Mouse (Mus musculus) CD4-positive, CD25-positive, alpha-beta regulatory T cell, adult 4 months (primary cell): ENCODE measurements around the gene Carmil1. TPM values are rescaled to one million over a fixed set of nuclear protein-coding genes. Genes with fewer than 3 reads are reported as not detected.

Source experiments
- ATAC-seq: one replicate; pipeline ENCODE4 v1.8.0; 2017
- polyA plus RNA-seq, 2 experiments: library from polyadenylated mRNA; unstranded; fragments of 100-300 nt; shearing (Covaris generic); gene quantifications; one replicate each; pipeline ENCODE4 v1.2.1; 2017

Gene Carmil1
- polyA plus RNA-seq, 2 experiments from 2014 or later = 0.55 to 1.3 TPM

DNA sequence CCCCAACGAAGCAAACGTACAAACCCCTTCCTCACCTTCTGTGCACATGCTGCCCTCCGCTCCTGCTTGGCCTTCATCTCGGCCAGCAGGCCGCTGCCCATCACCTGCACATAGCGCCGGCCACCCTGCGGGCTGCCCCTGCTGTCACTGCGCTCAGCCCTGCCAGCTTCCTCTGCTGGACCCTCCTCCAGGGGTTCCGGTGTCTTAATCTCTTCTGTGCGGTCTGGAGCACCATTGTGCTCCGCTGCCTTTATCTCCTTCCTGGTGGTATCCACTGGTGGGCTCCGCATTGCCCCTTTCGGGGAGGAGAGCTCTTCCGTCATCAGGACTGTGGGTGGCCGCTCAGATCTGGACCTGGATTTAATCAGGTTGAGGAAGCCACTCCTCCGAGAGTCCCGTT lies 244.4 kb downstream of the Carmil1 start:
- no peak for ATAC-seq

DNA sequence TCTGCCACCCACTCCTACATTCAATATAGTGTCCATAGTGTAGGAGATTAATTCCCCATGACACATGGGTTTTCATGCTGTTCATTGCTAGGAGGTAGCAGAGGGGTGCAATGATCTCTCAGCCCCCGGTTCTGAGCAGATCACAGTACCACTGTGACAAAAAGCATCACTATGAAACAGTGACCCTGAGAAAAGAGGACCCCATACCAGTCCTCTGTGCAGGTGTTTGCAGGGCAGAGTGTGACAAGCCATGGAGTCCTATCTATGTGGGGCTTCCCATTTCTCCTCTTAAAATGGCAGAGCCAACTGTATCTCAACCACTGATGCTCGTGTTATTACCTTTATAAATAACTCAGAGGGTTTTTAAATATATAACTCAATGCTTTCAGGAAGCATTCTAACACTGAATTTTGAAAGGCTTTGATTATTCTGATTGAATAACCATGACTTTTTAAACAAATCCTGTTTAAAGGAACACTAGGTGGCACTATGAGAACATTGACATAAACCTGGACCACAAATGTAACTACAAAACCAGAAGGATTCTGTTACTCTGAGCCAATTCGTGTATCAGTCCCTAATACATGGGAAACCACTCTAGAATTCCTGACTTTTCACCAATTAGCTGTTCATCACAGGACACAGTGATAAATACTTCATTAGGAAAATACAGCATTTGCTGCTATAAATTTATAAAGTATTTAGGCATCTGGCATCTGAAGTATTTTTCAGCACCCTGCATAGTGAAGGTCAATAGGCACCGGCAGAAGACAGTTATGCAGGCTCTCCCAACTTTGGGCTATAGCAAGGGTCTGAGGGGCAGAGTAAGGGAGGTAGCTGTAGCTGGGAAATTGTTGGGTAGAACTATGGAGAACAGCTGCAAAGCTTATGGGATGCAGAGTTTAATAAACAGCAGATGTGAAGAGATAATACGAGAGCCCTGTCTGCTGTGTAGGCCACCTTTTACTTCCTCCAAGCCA lies 253.1 kb downstream of the Carmil1 start:
- no peak for ATAC-seq

DNA sequence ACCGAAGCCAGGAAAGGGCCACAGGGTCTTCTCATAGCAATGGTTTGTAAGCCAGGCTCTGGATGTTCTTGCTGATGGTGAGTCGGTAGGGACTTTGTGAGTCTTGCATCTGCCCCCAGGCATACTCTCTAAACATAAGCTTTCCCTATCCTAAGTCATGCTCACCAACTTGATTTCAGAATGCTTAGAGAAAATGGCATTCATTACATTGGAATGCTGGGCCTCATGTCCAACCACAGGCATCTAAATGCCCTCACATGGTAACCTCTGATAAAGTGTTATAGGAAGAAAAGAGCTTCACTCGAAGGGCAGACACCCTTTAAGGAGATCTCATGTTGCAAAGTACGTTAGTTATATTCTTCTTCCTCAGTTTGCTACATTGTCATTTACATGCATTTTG lies 262.1 kb downstream of the Carmil1 start:
- ATAC-seq = no peak

DNA sequence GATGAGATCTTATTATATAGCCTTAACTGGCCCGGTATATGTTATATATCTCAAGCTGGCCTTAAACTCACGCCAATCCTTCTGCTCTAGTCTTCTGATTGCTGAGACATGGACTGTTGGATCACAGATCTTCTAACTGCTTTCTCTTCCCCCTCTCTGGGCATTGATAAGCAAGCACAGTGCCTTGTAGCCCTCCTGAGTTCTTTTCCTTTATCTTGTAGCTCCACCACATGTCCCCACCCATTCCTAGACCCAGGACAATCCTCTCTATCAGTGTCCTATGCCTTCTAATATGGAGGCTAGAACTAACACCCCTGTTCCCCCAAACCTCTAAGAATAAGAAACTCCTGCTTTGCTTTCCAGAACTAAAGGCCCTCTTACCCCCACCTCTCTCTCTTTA lies 275.1 kb downstream of the Carmil1 start:
- ATAC-seq = no peak

DNA sequence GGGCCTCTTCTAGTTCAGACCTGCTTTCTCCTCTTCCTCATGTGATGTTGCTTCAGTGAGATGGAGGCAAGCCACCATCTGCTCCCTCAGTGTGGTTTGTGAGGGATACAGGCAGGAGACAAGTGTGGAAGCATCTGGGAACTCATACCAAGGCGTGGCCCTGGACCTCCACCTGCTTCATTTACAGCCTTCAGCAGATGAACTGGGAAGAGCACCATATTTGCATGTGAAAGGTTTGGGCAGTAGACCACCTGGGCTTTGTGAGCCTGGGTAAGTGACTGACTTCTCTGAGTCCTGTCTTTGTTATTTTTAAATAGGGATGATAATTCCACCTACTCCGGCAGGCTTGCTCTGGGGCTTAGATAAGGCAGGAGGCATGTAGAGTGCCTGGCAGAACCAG lies 278.8 kb downstream of the Carmil1 start:
- ATAC-seq = no peak

DNA sequence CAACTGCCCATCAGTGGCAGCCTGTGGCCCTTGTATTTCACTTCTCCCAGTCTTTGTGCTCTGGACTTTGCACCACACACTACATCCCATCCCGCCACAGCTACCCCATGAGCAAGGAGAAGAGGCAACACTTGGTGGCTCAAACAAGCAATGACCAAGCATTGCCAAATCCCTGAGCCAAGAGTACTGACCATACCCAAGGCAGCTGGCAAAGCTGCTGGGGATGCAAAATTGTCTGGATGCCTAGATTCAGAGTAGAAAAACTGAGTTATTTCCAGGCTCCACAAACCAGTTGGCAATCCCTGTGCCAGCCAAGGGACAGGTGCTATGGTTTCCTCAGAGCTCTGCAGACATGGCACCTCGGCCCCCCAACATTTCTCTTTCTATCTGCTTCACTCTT lies 279.5 kb downstream of the Carmil1 start:
- ATAC-seq = no peak

DNA sequence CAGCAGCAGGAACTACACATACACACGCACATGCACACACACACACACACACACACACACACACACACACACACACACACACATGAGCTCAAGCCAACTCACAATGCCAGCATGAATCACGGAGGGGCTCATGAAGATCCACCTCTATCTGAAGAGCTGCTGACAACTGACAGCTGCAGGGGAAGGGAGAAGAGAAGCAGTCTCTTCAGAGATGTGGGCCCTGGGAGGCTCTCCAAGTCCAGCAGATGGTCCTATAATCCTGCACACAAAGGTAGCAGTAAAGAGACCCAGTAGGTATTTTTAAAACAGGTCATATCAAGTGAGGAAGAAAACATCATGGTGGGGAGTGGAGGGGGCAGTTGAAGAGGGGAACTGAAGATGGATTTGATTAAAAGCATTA lies 281.8 kb downstream of the Carmil1 start:
- ATAC-seq = no peak

DNA sequence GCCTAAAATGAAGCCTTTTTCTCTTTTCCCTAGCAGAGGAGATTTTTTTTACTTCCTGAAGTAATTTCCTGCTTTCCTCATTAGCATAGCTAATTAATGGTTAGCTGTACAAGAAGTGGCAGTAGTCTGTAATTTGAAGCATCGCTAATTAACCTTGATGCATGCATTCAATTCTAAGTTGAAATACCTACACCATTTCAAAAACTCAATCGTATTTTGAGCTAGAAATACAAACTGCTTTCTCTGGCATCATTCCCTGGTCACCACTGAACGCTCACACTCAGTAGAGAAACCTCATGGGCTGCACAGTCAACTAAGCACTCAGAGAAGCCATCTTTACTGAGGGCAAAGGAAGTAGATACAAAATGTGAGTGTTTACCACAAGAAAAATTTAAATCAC lies 285.8 kb downstream of the Carmil1 start:
- ATAC-seq = no peak

DNA sequence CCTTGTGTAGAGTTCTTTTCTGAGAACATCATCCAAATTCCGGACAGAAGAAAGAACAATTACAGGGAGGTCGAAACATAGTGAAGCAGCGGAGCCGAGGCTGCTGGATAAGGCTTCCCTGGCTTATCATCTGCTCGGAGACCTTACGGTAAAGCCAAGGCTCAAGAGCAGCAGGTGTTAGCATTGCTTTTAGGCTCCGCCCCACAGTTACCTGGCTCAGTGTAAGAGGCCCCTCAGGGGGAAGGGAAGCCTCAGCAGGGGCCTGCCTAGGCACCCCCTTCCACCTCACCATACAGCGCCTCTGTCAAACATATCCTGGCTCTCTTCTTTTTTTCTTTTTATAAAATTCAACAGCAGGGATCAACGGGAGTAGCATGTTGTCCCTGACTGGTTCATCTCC lies 286.6 kb downstream of the Carmil1 start:
- no peak for ATAC-seq

DNA sequence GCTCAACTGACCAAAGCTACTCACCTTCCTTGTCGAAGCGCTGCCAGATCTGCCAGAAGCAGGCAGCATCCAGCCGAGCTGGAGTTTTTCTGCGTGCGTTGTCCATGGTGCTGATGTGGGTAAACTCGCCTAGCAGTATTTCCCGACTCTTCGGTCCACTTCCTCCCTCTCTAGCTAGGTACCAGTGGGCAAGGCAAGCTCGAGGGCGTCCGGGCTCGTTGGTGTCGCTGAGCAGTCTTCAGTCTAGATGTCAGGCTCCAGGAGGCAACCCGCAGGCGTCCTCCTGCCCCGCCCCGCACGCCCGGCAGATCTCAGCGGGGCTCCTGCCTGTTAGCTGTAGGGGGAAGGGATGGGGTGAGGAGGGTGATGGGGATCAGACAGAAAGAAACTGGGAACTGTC lies 289.7 kb downstream of the Carmil1 start, which contains the start of gene Scgn:
Scgn (minus strand) TSS at position 287 of the 400 bp plus-strand sequence.
- ATAC-seq = no peak

DNA sequence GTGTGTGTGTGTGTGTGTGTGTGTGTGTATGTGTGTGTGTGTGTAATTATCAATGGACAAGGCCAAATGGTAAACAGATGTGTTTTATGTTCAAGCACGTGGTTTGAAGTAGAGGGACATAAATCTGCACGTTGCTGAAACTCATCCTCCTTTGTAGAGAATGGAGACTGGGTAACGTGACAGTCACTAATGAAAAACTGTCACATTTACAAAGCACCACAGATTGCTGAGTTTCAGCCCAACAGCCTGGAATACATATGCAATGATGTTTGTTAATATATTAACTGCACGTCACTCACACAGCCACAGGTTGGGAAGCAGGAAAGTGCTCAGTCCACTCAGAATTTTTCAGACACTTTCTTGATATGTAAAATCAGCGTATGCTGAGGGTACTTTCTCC lies 290.1 kb downstream of the Carmil1 start:
- no peak for ATAC-seq

DNA sequence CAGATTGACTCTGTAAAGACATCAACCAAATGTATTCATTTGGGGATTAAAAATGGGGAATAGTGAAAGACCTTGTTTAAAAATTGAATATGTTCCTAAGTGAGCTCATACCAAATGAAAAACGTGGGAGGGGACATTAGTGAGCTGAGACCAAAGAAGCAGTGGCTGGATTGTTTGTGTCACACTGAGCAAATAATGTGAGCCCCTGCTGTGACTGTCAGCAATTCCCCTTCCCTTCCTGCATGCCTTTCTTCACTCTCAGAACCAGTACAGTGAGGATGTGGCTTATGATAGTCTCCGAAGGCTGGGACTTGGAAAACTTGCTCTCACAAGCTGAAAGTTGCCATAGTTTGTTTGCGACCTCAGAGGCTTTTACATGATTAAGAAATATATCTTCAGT lies 295.5 kb downstream of the Carmil1 start:
- ATAC-seq = no peak

DNA sequence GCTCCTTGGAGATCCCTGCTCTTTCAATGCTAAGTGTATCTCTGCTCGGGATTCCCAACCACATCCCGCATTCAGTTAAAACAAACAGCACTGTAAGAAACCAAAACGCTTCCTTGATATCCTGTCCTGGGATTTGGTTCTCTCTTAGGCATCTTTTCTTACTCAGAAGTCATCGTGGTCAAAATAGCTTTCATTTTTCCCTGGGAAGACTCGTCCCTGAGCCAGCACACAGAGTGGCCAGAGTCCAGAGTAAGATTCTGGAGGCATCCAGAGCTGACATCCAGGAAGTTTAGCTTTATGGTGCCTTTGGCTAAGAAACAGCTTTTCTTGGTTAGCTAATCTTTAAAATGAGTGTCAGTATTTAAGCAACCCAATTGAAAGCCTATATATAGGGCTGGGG lies 308.3 kb downstream of the Carmil1 start:
- no peak for ATAC-seq

DNA sequence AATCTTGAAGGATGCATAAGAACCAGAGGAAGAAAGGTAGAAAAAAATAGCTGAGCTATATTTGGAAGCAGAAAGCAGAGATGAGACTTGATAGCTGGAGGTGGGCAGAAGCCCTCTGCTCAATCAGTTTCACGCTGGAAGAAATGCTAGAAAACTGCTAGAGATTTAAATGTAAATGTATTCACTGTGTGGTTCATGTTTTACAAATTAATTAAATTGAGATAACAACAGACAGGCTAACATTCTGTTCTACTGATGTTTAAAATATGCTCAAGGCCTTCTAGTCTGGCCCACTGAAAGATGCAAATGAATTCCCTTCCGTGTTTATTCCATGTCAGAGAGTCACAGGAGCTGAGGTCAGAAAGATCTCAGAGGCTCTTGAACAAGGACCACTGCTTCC lies 308.7 kb downstream of the Carmil1 start:
- ATAC-seq = no peak

DNA sequence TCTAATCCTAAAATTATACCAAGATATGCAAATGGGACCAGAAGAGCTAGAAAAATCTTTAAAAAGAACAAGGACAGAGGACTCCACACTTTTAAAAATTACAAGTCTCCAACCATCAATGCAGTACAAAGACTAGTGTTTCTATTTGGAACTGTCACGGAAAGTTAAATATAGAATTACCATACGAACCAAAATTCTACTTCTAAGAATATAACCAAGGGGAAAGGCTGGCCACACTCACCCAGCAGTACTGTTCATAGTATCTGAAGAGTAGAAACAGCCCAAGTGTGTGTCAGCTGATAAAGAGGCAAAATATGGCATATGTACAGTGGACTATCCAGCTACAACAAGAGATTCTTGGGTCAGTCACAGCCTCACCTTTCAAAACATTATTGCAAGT lies 315.7 kb downstream of the Carmil1 start:
- ATAC-seq = no peak

Other genes with a start within 250 kb of the Carmil1 start
- 10 to 100 TPM; 49.8 to 61.7 TPM for gene Cmah, start 46.6 kb upstream of the Carmil1 start, polyA plus RNA-seq